In genomic region chr16:84955204-84955839, GRCm38 (mm10) we compare ENCODE assay signal across 8 mouse cellular contexts.
DNase-seq lines count a peak whose midpoint lies in the region; ATAC-seq and TF ChIP-seq lines count a peak whose summit lies in the region.

No protein-coding gene starts in this region.

- peak; percentile 98 for ATAC-seq in common myeloid progenitor, adult 5-6 weeks (replicated peaks; ENCODE audit: low read depth, poor library complexity, severe bottlenecking)
- ATAC-seq in megakaryocyte progenitor cell, adult 5-6 weeks (replicated peaks; ENCODE audit: poor library complexity): peak; percentile 100

- H3K4me3 ChIP-seq in left cerebral cortex, adult 2 months: no peak overlapping the region

- no peak overlapping the region for H3K27ac ChIP-seq in left cerebral cortex, adult 2 months

- DNase-seq in WW6 (ENCODE audit: low read depth, low spot score): peak; percentile 62
- peak; percentile 89 for DNase-seq in gastrocnemius, postnatal 10 days
- DNase-seq in hindlimb bud, embryonic 11.5 days (ENCODE audit: extremely low spot score, low read depth, low spot score): peak; percentile 69
- peak; percentile 86 to 90 for DNase-seq in left cerebral cortex, adult 2 months (ENCODE audit: extremely low spot score in 1 of 2, low spot score in 2 of 2)
- peak; percentile 91 to 92 for DNase-seq in right cerebral cortex, postnatal 10 days (ENCODE audit: low spot score in 2 of 2)
- peak; percentile 89 for DNase-seq in urinary bladder, postnatal 14 days (ENCODE audit: low spot score)

- TF ChIP-seq CTCF in left cerebral cortex, adult 2 months (IDR thresholded peaks at IDR 0.05): peak; percentile 99

- intact Hi-C loops in left cerebral cortex, adult 2 months (cut with DNase I): loop anchor here (2.0 kb wide), 2 partner anchors 217 to 723 kb away; partner anchors contain the start of gene App
